Mouse (Mus musculus) mature B cell (primary cell): ENCODE measurements around the gene Hoxd3.

ENCODE experiments used
- in situ Hi-C: fragments of 300-500 bp; cut with MboI; formaldehyde crosslinking; loops from 2 replicates; pipeline ENCODE4 v1.14.3; 2019

The Hoxd3 gene

DNA sequence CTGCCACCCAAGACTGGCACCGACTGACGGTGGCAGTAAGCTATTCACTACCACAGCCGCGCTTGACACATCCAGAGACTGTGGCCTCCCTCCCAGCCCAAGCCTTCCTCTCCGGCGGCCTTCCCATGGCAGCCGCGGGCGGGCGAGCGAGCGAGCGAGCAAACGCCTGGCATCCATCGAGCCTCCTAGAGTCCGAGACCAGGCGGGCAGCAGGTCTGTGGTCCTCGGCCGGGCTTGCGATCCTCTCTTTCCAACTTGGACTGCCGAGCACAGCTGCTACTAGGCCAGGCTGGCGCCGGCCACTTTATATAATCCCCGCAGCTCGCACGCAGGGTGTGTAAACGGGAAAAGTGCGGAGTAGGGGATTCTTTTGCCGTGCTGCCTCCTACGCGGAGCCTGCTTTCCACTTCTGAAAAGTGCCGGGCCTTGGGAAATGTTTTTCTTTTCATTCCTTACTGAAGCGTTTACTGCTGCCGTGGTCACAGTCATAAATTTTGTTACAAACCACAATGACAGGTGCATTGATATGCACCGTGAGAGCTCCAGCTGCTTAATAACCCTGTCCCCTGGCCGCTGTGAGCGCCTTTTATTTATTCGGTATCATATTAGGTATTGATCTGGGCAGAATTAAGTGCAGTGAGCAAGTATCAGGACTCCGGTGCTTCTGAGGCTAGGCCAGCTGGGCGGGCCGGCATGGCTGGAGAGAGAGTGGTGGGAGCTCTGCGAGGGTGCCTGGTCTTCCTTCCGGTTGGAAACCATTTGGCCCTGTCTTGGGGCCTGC lies 28.8 kb downstream of the Hoxd3 start:
- in situ Hi-C loops, result no loop called here

DNA sequence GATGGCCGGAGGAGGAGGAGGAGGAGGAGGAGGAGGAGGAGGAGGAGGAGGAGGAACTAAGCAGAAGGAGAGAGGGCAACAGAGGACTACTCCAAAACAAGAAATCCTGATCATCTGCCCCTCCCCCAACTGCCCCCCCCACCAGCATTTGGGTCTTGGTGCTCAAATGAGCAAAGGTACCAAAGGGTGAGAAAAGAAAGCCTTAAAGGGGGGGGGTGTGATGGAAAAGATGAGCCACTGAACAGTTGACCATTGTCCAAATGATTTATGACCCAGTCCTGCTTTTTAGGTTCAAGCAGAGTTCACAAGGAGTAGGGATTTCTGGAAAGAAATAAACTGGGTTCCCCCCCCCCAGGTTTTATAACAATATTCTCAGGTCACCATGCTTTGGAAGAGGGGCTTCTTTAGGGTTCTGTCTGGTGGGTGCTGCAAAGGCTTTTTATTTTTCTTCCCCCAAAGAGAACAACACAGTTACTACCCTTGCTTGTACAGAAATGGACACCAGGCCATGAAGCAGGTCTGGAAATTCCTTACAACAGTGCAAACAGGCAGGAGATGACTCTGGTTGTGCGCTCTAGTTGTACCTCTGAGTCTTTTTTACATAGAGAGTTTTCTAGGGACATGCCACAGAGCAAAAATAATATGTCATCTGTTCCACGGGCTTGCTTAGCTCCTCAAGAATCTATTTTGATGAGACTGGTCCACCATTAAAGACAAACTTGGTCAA lies 29.7 kb downstream of the Hoxd3 start:
- in situ Hi-C loops, result no loop called here

DNA sequence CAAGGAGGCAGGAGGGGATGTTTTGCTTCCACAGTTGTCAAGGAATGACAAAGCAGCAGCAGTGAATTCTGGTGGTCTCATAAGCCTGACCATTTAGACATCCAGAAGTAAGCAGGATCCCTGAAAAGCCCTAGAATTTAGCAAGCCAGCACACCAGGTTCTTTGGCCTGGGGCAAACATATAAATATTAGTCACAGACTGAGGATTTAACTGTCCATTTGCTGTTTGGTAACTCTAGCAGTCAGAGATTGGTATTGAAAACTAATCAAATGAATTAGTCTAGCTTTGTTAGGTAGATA lies 30.2 kb downstream of the Hoxd3 start:
- in situ Hi-C loops, result no loop called here

DNA sequence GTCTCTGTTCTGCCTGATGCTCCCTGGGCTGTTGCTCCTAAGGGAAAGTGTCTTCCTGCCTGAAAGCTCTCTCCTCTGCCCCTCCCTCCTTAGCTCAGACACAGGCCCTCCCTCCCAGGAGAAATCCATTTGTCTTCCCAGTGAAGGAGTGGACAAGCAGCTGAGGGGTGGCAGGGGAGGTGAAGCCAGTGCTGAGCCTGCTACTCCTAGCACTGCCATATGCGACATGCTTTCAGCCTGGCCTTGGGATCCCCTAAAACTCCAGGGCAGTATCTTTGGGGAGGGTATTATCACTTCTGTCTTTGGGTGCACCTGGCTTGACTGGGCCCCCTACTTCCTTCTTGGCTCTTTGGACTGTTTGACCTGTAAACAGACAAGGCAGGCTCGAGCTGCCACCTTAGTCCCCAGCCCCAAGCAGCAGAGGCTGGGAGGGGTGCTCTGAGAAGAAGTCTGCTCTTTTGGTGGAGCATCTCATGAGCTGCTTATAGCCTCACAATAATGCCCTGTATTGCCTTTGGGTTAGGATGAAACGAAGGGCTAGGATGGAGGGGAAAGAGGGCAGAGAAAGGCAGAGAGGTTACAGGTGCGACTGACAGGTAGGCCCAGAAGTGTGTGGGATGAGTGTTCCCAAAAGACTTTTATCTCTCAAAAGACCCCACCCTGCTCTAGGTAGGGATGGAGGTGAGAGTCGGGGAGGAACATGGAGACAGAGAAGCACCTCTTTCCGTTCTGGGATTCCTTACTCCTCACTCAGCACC lies 34.0 kb downstream of the Hoxd3 start:
- in situ Hi-C loops, result no loop called here

GRCm38 (mm10) chr2:74746298-74746921 lies 34.7 kb downstream of the Hoxd3 start:
- in situ Hi-C loops, result no loop called here

- in situ Hi-C loops, result no loop called here
Measured at GRCm38 (mm10) chr2:74747006-74747405, 35.3 kb downstream of the Hoxd3 start.

DNA sequence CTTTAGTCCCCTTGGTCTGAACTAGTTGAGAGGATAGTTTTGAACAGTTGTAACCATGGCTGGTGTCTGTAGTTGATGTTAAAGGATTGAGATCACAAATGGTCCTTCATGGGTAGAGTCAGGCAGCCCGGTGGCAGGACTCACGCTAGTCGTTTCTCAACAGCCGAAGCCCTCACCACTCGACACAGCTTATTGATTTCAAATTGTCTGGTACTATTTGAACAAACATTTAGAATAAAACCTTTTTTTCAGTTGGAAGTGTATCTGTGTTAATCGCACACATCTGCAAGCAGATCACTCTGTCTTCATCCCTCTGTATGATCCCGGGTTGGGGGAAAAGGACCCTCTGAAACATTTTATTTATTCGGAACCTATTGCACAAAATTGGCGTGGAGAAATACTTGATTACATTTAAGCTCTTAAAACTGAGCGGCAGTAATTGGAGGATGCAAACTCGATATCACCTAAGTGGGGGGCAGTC lies 36.0 kb downstream of the Hoxd3 start:
- in situ Hi-C loops, result no loop called here

- in situ Hi-C loops, result no loop called here
Measured at GRCm38 (mm10) chr2:74748436-74748995, 36.8 kb downstream of the Hoxd3 start.

GRCm38 (mm10) chr2:74749337-74750121 lies 37.8 kb downstream of the Hoxd3 start:
- in situ Hi-C loops, result no loop called here

GRCm38 (mm10) chr2:74750731-74751250 lies 39.1 kb downstream of the Hoxd3 start:
- in situ Hi-C loops, result no loop called here

- in situ Hi-C loops, result no loop called here
Measured at GRCm38 (mm10) chr2:74751861-74752260, 40.1 kb downstream of the Hoxd3 start.

- in situ Hi-C loops, result no loop called here
Measured at GRCm38 (mm10) chr2:74752431-74753174, 40.9 kb downstream of the Hoxd3 start.

- in situ Hi-C loops, result no loop called here
Measured at GRCm38 (mm10) chr2:74753175-74753523, 41.4 kb downstream of the Hoxd3 start.

GRCm38 (mm10) chr2:74753711-74754110 lies 42.0 kb downstream of the Hoxd3 start:
- in situ Hi-C loops, result no loop called here

GRCm38 (mm10) chr2:74760146-74760545 lies 48.4 kb downstream of the Hoxd3 start:
- in situ Hi-C loops, result no loop called here

- in situ Hi-C loops, result no loop called here
Measured at GRCm38 (mm10) chr2:74761941-74762340, 50.2 kb downstream of the Hoxd3 start.

DNA sequence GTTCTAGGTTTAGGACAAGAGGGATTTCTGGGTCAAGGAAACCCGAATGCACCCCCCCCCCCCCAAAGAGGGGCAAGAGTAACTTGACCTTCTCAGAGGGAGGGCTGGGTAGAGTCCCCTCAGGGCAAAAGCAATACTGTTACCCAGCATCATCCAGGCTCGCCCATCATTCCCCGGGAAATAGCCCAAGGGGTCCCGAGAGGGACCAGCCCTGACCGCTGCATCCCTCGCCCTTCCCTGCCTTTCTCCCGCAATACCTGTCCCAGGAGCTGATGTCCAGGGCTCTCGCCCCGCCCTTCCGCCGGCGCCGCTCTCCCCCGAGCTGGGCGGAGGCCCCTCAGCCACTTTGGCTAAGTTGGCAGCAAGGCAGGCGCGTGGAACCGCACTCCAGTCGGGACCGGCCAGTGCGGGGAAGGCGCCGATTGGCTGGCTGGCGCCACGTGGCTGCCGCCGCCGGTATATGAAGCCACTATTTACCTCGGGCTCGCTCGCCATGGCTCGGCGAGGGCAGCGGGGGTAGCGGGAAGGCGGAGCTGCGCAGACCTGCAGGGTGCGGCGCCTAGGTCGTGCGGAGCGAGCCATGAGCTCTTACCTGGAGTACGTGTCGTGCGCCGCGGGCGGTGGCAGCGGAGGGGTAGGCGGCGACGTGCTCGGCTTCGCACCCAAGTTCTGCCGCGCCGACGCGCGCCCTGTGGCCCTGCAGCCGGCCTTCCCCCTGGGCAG lies 51.0 kb downstream of the Hoxd3 start, which contains the start of gene Hoxd1:
Gene Hoxd1 (plus strand): TSS at position 459 of the 723 bp plus-strand sequence.
- in situ Hi-C loops, result no loop called here

DNA sequence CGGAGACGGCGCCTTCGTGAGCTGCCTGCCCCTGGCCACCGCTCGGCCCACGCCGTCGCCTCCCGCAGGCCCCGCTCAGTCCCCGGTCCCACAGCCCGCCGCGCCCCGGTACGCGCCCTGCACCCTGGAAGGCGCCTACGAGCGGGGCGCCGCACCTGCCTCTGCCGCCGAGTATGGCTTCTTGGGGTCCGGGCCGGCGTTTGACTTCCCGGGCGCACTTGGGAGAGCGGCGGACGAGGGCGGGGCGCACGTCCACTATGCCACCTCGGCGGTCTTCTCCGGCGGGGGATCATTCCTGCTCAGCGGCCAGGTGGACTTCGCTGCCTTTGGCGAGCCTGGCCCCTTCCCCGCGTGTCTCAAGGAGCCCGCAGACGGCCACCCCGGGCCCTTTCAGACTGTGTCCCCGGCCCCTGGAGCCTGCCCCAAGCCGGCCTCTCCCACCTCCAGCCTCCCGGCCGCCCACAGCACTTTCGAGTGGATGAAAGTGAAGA lies 51.6 kb downstream of the Hoxd3 start:
- in situ Hi-C loops, result no loop called here

DNA sequence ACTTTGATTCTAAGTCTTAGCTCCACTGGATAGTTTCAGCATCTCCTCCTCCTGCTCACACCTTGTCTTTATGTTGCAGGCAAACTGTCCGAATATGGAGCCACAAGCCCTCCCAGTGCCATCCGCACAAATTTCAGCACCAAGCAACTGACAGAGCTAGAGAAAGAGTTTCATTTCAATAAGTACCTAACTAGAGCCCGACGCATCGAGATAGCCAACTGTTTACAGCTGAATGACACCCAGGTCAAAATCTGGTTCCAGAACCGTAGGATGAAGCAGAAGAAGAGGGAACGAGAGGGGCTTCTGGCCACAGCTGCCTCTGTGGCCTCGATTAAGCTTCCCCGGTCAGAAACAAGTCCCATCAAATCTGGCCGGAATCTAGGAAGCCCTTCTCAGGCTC lies 52.2 kb downstream of the Hoxd3 start:
- in situ Hi-C loops, result no loop called here
